Mouse (Mus musculus): ENCODE measurements at regions not wholly inside any gene's neighbourhood (a gene's known extent, or its start where the extent isn't known, plus 50 kb on each side); places are given as distances from the start of the nearest gene placed in this dataset.

GRCm38 (mm10) chr14:37271015-37271933 lies 136.2 kb upstream of the Ghitm start:
- 31% methylated on average over 6 of the region's 6 CpGs for WGBS
- Histone ChIP-seq H3K4me1 (ENCODE audit: control insufficient read depth, insufficient read depth, insufficient read length, low read length) (no peaks in the 10 kb centered on the region), H3K36me3 (ENCODE audit: control insufficient read depth, insufficient read depth, low read length) (no peaks in the 10 kb centered on the region), H3K27ac (ENCODE audit: insufficient read depth, low read depth, low read length) (no peak overlapping the region), H3K27me3 (ENCODE audit: control insufficient read depth, insufficient read depth, low read length) (no peaks in the 10 kb centered on the region), H3K4me3 (ENCODE audit: low read depth, low read length) (no peak overlapping the region)
- no peak for TF ChIP-seq POLR2A (IDR thresholded peaks at IDR 0.05; ENCODE audit: low read depth, low read length)
- no peak for TF ChIP-seq CTCF (IDR thresholded peaks at IDR 0.05; ENCODE audit: extremely low read depth, insufficient read length, insufficient replicate concordance, low read depth, low read length)

- Histone ChIP-seq H3K4me3 (ENCODE audit: low read depth, low read length) (no peak overlapping the region), H3K27ac (ENCODE audit: insufficient read depth, low read depth, low read length) (no peak overlapping the region), H3K36me3 (ENCODE audit: control insufficient read depth, insufficient read depth, low read length) (no peaks in the 10 kb centered on the region), H3K27me3 (ENCODE audit: control insufficient read depth, insufficient read depth, low read length) (no peaks in the 10 kb centered on the region), H3K4me1 (ENCODE audit: control insufficient read depth, insufficient read depth, insufficient read length, low read length) (no peaks in the 10 kb centered on the region)
- no peak for TF ChIP-seq CTCF (IDR thresholded peaks at IDR 0.05; ENCODE audit: extremely low read depth, insufficient read length, insufficient replicate concordance, low read depth, low read length)
- no peak for TF ChIP-seq POLR2A (IDR thresholded peaks at IDR 0.05; ENCODE audit: low read depth, low read length)
- WGBS, result 47% methylated on average over 2 of the region's 2 CpGs
These were observed 134.8 kb upstream of the Ghitm start for GRCm38 (mm10) chr14:37269920-37270319.

- Histone ChIP-seq H3K36me3 (ENCODE audit: control insufficient read depth, insufficient read depth, low read length) (no peaks in the 10 kb centered on the region), H3K27me3 (ENCODE audit: control insufficient read depth, insufficient read depth, low read length) (no peaks in the 10 kb centered on the region), H3K4me3 (ENCODE audit: low read depth, low read length) (no peak overlapping the region), H3K4me1 (ENCODE audit: control insufficient read depth, insufficient read depth, insufficient read length, low read length) (no peaks in the 10 kb centered on the region), H3K27ac (ENCODE audit: insufficient read depth, low read depth, low read length) (no peak overlapping the region)
- 28% methylated on average over 4 of the region's 4 CpGs for WGBS
- TF ChIP-seq POLR2A (IDR thresholded peaks at IDR 0.05; ENCODE audit: low read depth, low read length) (no peak), CTCF (IDR thresholded peaks at IDR 0.05; ENCODE audit: extremely low read depth, insufficient read length, insufficient replicate concordance, low read depth, low read length) (peak; percentile 26; the same call in 1 of the 2 replicates)
These were observed 103.6 kb upstream of the Ghitm start for GRCm38 (mm10) chr14:37238632-37239032.

GRCm38 (mm10) chr14:37237191-37237590 lies 102.1 kb upstream of the Ghitm start:
- no peaks in the 10 kb centered on the region for H3K27me3 ChIP-seq (ENCODE audit: control insufficient read depth, insufficient read depth, low read length)
- H3K36me3 ChIP-seq (ENCODE audit: control insufficient read depth, insufficient read depth, low read length), result no peaks in the 10 kb centered on the region
- H3K4me1 ChIP-seq (ENCODE audit: control insufficient read depth, insufficient read depth, insufficient read length, low read length), result no peaks in the 10 kb centered on the region
- TF ChIP-seq POLR2A (IDR thresholded peaks at IDR 0.05; ENCODE audit: low read depth, low read length) (no peak), CTCF (IDR thresholded peaks at IDR 0.05; ENCODE audit: extremely low read depth, insufficient read length, insufficient replicate concordance, low read depth, low read length) (no peak)
- H3K27ac ChIP-seq (ENCODE audit: insufficient read depth, low read depth, low read length), result no peak overlapping the region
- H3K4me3 ChIP-seq (ENCODE audit: low read depth, low read length), result no peak overlapping the region
- 77% methylated on average over 5 of the region's 5 CpGs for WGBS

GRCm38 (mm10) chr14:37208256-37208655 lies 73.2 kb upstream of the Ghitm start:
- Histone ChIP-seq H3K4me3 (ENCODE audit: low read depth, low read length) (no peak overlapping the region), H3K4me1 (ENCODE audit: control insufficient read depth, insufficient read depth, insufficient read length, low read length) (no peaks in the 10 kb centered on the region), H3K27ac (ENCODE audit: insufficient read depth, low read depth, low read length) (no peak overlapping the region), H3K36me3 (ENCODE audit: control insufficient read depth, insufficient read depth, low read length) (no peaks in the 10 kb centered on the region), H3K27me3 (ENCODE audit: control insufficient read depth, insufficient read depth, low read length) (no peaks in the 10 kb centered on the region)
- no peak for TF ChIP-seq CTCF (IDR thresholded peaks at IDR 0.05; ENCODE audit: extremely low read depth, insufficient read length, insufficient replicate concordance, low read depth, low read length)
- TF ChIP-seq POLR2A (IDR thresholded peaks at IDR 0.05; ENCODE audit: low read depth, low read length), result no peak

- TF ChIP-seq CTCF (IDR thresholded peaks at IDR 0.05; ENCODE audit: extremely low read depth, insufficient read length, insufficient replicate concordance, low read depth, low read length) (no peak), POLR2A (IDR thresholded peaks at IDR 0.05; ENCODE audit: low read depth, low read length) (no peak)
- H3K36me3 ChIP-seq (ENCODE audit: control insufficient read depth, insufficient read depth, low read length), result no peaks in the 10 kb centered on the region
- H3K4me3 ChIP-seq (ENCODE audit: low read depth, low read length), result no peak overlapping the region
- no peak overlapping the region for H3K27ac ChIP-seq (ENCODE audit: insufficient read depth, low read depth, low read length)
- H3K4me1 ChIP-seq (ENCODE audit: control insufficient read depth, insufficient read depth, insufficient read length, low read length), result no peaks in the 10 kb centered on the region
- WGBS, result 54% methylated on average over 5 of the region's 5 CpGs
- no peaks in the 10 kb centered on the region for H3K27me3 ChIP-seq (ENCODE audit: control insufficient read depth, insufficient read depth, low read length)
These were observed 54.7 kb upstream of the Ghitm start for GRCm38 (mm10) chr14:37189795-37190194.
